Mouse (Mus musculus) urinary bladder, postnatal 0 days (tissue): Measurements from ENCODE around the gene Olfr345. TPM values are rescaled to one million over a fixed set of nuclear protein-coding genes. Genes with fewer than 3 reads are reported as not detected.

ENCODE experiments used
- polyA plus RNA-seq: library from polyadenylated mRNA; unstranded; fragments of >200 nt; fragmentation: Nextera tagmentation; extraction: Ambion mirVana; gene quantifications from 2 replicates; pipeline ENCODE4 v1.2.1, GENCODE M21; 2015

The Olfr345 gene
- polyA plus RNA-seq: not detected in 2 replicates

GRCm38 (mm10) chr2:36639741-36640140, at the start of gene Olfr345:
Gene Olfr345 (plus strand): TSS chr2:36640041.

GRCm38 (mm10) chr2:36685488-36685887, 45.6 kb downstream of the Olfr345 start, which contains the start of gene Olfr346:
Gene Olfr346 (plus strand): TSS chr2:36685788.

Other genes with a start within 250 kb of the Olfr345 start
- gene Olfr339, start 221.1 kb upstream of the Olfr345 start, polyA plus RNA-seq: not detected in 2 replicates
- not detected in 2 replicates for gene Olfr340, start 187.5 kb upstream of the Olfr345 start, polyA plus RNA-seq
- not detected in 2 replicates for gene Olfr341, start 157.6 kb upstream of the Olfr345 start, polyA plus RNA-seq
- gene Olfr342, start 115.0 kb upstream of the Olfr345 start, polyA plus RNA-seq: not detected in 2 replicates
- gene Olfr344, start 73.4 kb upstream of the Olfr345 start, polyA plus RNA-seq: not detected in 2 replicates
- not detected in 2 replicates for gene Olfr346, start 45.7 kb downstream of the Olfr345 start, polyA plus RNA-seq
- not detected in 2 replicates for gene Olfr347, start 91.9 kb downstream of the Olfr345 start, polyA plus RNA-seq
- not detected in 2 replicates for gene Olfr348, start 144.2 kb downstream of the Olfr345 start, polyA plus RNA-seq
- not detected in 2 replicates for gene Olfr50, start 150.5 kb downstream of the Olfr345 start, polyA plus RNA-seq
- not detected in 2 replicates for gene Olfr3, start 177.0 kb downstream of the Olfr345 start, polyA plus RNA-seq
- not detected in 2 replicates for gene Olfr350, start 206.3 kb downstream of the Olfr345 start, polyA plus RNA-seq
- gene Olfr351, start 222.6 kb downstream of the Olfr345 start, polyA plus RNA-seq: not detected in 2 replicates
- not detected in 2 replicates for gene Olfr352, start 228.4 kb downstream of the Olfr345 start, polyA plus RNA-seq